Mouse (Mus musculus) hindbrain, embryonic 13.5 days (tissue): Measurements from ENCODE around the gene Spata5. TPM values are rescaled to one million over a fixed set of nuclear protein-coding genes. Genes with fewer than 3 reads are reported as not detected.
A peak's percentile ranks its signal among the peaks of the same experiment; 100 is the strongest.

Experiments
- ATAC-seq: fragments of 200-750 bp; cut with Nextera tagmentation; 2 replicates; pipeline ENCODE4 v1.8.0; 2017; ENCODE audit warnings: moderate TSS enrichment; ENCODE audit not compliant: low FRiP score
- H3K27ac ChIP-seq: fragments of 300-500 bp; sonication (generic); 2 replicates; pipeline ENCODE4 v1.5.1; 2015; ENCODE audit warnings: inconsistent platforms, mild to moderate bottlenecking, moderate library complexity
- H3K27me3 ChIP-seq: fragments of 300-500 bp; sonication (generic); 2 replicates; pipeline ENCODE4 v1.6.1; 2015; ENCODE audit warnings: mild to moderate bottlenecking, inconsistent platforms
- H3K36me3 ChIP-seq: fragments of 300-500 bp; sonication (generic); 2 replicates; pipeline ENCODE4 v1.6.1; 2015; ENCODE audit warnings: mild to moderate bottlenecking, inconsistent platforms
- H3K4me1 ChIP-seq: fragments of 300-500 bp; sonication (generic); replicated peaks from 2 replicates; pipeline ENCODE4 v1.6.1; 2015; ENCODE audit warnings: inconsistent platforms
- H3K4me2 ChIP-seq: fragments of 300-500 bp; sonication (generic); 2 replicates; pipeline ENCODE4 v1.6.1; 2015; ENCODE audit warnings: inconsistent platforms, mild to moderate bottlenecking, moderate library complexity
- H3K4me3 ChIP-seq: fragments of 300-500 bp; sonication (generic); 2 replicates; pipeline ENCODE4 v1.5.1; 2015; ENCODE audit warnings: mild to moderate bottlenecking, inconsistent platforms
- H3K9ac ChIP-seq: fragments of 300-500 bp; sonication (generic); 2 replicates; pipeline ENCODE4 v1.6.1; 2015; ENCODE audit warnings: mild to moderate bottlenecking, inconsistent platforms
- H3K9me3 ChIP-seq: fragments of 300-500 bp; sonication (generic); 2 replicates; pipeline ENCODE4 v1.6.1; 2016; ENCODE audit warnings: inconsistent platforms
- WGBS: fragments of 180-500 bp; shearing (Covaris S2); methylation state at CpG from one replicate; pipeline ENCODE4 v1.1.7; 2015; 5-methylcytosine and 5-hydroxymethylcytosine counted together
- polyA plus RNA-seq: library from polyadenylated mRNA; unstranded; fragments of >200 nt; fragmentation: Nextera tagmentation; extraction: Ambion mirVana; gene quantifications from 2 replicates; pipeline ENCODE4 v1.2.1, GENCODE M21; 2015

Spata5 gene
- polyA plus RNA-seq, result 30.6 and 38.3 TPM in 2 replicates

- Histone ChIP-seq H3K27ac (peak within 1 kb of the TSS; percentile 88), H3K9me3 (no peaks in the 10 kb centered on the region), H3K36me3 (no peaks in the 10 kb centered on the region), H3K4me2 (peak within 1 kb of the TSS; percentile 84), H3K9ac (peak within 1 kb of the TSS; percentile 85), H3K4me3 (peak within 1 kb of the TSS; percentile 77), H3K27me3 (no peaks in the 10 kb centered on the region), H3K4me1 (peaks cover 22% of the 10 kb centered on the region)
- ATAC-seq, result peak; percentile 97
- WGBS, result 0% methylated on average over 48 of the region's 50 CpGs
Observed at GRCm38 (mm10) chr3:37419458-37419991, at the start of gene Spata5. Gene Spata5 (plus strand): TSS chr3:37419896.

GRCm38 (mm10) chr3:37370407-37370806 is 49.3 kb upstream of the Spata5 start:
- Histone ChIP-seq H3K36me3 (no peaks in the 10 kb centered on the region), H3K27ac (no peak overlapping the region), H3K4me2 (no peak overlapping the region), H3K4me1 (no peaks in the 10 kb centered on the region), H3K9me3 (no peaks in the 10 kb centered on the region), H3K27me3 (no peaks in the 10 kb centered on the region), H3K9ac (no peak overlapping the region), H3K4me3 (no peak overlapping the region)
- WGBS, result 81% methylated on average over 4 of the region's 4 CpGs
- ATAC-seq, result no peak

- Histone ChIP-seq H3K4me2 (no peak overlapping the region), H3K9ac (no peak overlapping the region), H3K36me3 (no peaks in the 10 kb centered on the region), H3K4me1 (no peaks in the 10 kb centered on the region; the same call in 1 of the 2 replicates), H3K27ac (no peak overlapping the region), H3K4me3 (no peak overlapping the region), H3K9me3 (no peaks in the 10 kb centered on the region), H3K27me3 (no peaks in the 10 kb centered on the region)
- no peak for ATAC-seq
- WGBS, result 92% methylated on average over 11 of the region's 11 CpGs
Observed at GRCm38 (mm10) chr3:37373712-37374111, 46.0 kb upstream of the Spata5 start.

GRCm38 (mm10) chr3:37377926-37378325 is 41.8 kb upstream of the Spata5 start:
- Histone ChIP-seq H3K27ac (no peak overlapping the region), H3K4me3 (no peak overlapping the region), H3K4me1 (no peaks in the 10 kb centered on the region; the same call in 1 of the 2 replicates), H3K27me3 (no peaks in the 10 kb centered on the region), H3K9me3 (no peaks in the 10 kb centered on the region), H3K36me3 (no peaks in the 10 kb centered on the region), H3K4me2 (no peak overlapping the region), H3K9ac (no peak overlapping the region)
- WGBS, result 68% methylated on average over 6 of the region's 6 CpGs
- ATAC-seq, result no peak

- Histone ChIP-seq H3K36me3 (no peaks in the 10 kb centered on the region), H3K4me1 (no peaks in the 10 kb centered on the region; the same call in 1 of the 2 replicates), H3K9me3 (no peaks in the 10 kb centered on the region), H3K27me3 (no peaks in the 10 kb centered on the region), H3K4me2 (no peak overlapping the region), H3K9ac (no peak overlapping the region), H3K27ac (no peak overlapping the region), H3K4me3 (no peak overlapping the region)
- no peak for ATAC-seq
- 77% methylated on average over 6 of the region's 6 CpGs for WGBS
Observed at GRCm38 (mm10) chr3:37378412-37378811, 41.3 kb upstream of the Spata5 start.

- 87% methylated on average over 14 of the region's 14 CpGs for WGBS
- no peaks in the 10 kb centered on the region; the same call in 1 of the 2 replicates for H3K4me1 ChIP-seq
Observed at GRCm38 (mm10) chr3:37379201-37379600, 40.5 kb upstream of the Spata5 start.

DNA sequence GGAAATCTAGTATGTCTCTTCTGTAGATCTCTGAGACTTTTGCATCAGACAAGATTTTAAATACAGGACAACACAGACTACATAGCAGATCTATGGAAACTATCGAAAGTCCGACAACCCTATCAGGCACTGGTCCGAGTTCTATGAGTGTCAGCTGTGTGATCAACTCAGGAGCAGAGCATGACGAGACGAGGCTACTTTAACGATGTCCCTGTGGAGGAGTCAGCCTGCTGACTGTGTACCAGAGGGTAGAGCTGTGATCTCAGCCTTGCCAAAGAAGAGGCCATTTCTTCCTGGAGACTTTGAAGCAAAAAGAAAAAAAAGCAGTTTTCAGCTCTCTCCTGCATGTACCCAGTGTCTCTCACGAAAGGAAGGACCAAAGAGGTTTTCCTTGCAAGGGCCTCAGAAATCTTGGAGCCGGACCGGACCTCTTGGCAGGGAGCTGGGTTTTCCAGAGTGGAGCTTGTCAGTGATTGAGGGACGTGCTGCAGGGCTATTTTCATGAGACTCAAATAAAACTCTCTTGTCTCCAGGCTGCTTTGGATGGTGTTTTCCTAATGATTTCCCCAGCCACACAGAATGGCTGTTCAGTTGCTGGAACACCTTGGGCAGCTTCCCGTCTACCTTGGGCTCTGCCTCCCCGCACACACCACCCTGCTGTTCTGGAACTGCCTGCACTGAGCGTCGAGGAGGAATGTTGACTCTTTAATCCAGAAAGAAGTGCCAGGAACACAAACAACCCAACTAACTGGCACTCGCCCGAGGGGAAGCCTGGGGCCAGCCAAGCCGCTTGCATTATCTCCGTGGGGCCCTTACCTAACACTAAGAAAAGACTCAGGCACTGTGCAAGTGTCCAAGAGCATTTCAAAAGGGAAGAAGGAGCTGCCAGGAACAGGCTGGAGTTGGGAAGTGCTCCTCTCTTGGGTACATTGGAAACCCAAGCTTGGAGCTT is 39.5 kb upstream of the Spata5 start:
- H3K36me3 ChIP-seq, result no peaks in the 10 kb centered on the region
- no peaks in the 10 kb centered on the region for H3K9me3 ChIP-seq
- no peak overlapping the region for H3K4me2 ChIP-seq
- no peak overlapping the region for H3K9ac ChIP-seq
- H3K4me1 ChIP-seq, result no peaks in the 10 kb centered on the region; the same call in 1 of the 2 replicates
- no peak for ATAC-seq
- H3K27ac ChIP-seq, result no peak overlapping the region
- no peaks in the 10 kb centered on the region for H3K27me3 ChIP-seq
- 74% methylated on average over 18 of the region's 18 CpGs for WGBS
- H3K4me3 ChIP-seq, result no peak overlapping the region

More at GRCm38 (mm10) chr3:37379201-37379600, 40.5 kb upstream of the Spata5 start:
- H3K36me3 ChIP-seq, result no peaks in the 10 kb centered on the region
- no peaks in the 10 kb centered on the region for H3K27me3 ChIP-seq
- H3K27ac ChIP-seq, result no peak overlapping the region
- no peaks in the 10 kb centered on the region for H3K9me3 ChIP-seq
- no peak overlapping the region for H3K4me3 ChIP-seq
- H3K4me2 ChIP-seq, result no peak overlapping the region
- H3K9ac ChIP-seq, result no peak overlapping the region
- ATAC-seq, result no peak

DNA sequence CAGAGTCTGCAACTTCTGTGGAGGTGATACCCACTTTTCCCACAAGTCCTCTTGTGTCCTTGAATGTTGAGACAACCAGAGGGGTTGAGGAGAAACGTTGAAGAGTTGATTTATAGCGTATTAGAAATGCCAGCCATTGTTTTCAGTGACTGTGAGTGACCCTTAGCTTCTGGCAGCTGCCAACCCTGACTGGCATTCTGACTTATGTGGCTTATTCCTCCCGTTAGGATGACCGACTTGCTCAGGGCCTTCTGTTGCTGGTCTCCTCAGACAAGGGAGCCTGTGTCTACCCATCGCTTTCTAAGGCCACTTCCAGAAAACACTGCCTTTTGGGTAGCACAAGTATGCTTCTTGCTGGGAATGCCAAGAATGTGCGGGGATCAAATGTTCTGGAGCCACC is 38.2 kb upstream of the Spata5 start:
- H3K4me1 ChIP-seq, result no peaks in the 10 kb centered on the region; the same call in 1 of the 2 replicates
- no peak overlapping the region for H3K9ac ChIP-seq
- WGBS, result 72% methylated on average over 6 of the region's 6 CpGs
- H3K36me3 ChIP-seq, result no peaks in the 10 kb centered on the region
- H3K4me2 ChIP-seq, result no peak overlapping the region
- no peaks in the 10 kb centered on the region for H3K27me3 ChIP-seq
- no peak overlapping the region for H3K27ac ChIP-seq
- no peaks in the 10 kb centered on the region for H3K9me3 ChIP-seq
- ATAC-seq, result no peak
- H3K4me3 ChIP-seq, result no peak overlapping the region

GRCm38 (mm10) chr3:37383096-37383765 is 36.5 kb upstream of the Spata5 start:
- Histone ChIP-seq H3K4me2 (no peak overlapping the region), H3K36me3 (no peaks in the 10 kb centered on the region), H3K27me3 (no peaks in the 10 kb centered on the region), H3K9me3 (no peaks in the 10 kb centered on the region), H3K4me1 (no peaks in the 10 kb centered on the region), H3K4me3 (no peak overlapping the region), H3K27ac (no peak overlapping the region), H3K9ac (no peak overlapping the region)
- ATAC-seq, result no peak
- 89% methylated on average over 6 of the region's 6 CpGs for WGBS

GRCm38 (mm10) chr3:37387310-37387709 is 32.4 kb upstream of the Spata5 start:
- Histone ChIP-seq H3K4me1 (no peaks in the 10 kb centered on the region), H3K36me3 (no peaks in the 10 kb centered on the region), H3K27me3 (no peaks in the 10 kb centered on the region), H3K9ac (no peak overlapping the region), H3K27ac (no peak overlapping the region), H3K4me3 (no peak overlapping the region), H3K9me3 (0 out of 2 replicates have a peak, but pooled peaks cover 4% of the 10 kb centered on the region), H3K4me2 (no peak overlapping the region)
- 89% methylated on average over 6 of the region's 6 CpGs for WGBS
- ATAC-seq, result no peak

DNA sequence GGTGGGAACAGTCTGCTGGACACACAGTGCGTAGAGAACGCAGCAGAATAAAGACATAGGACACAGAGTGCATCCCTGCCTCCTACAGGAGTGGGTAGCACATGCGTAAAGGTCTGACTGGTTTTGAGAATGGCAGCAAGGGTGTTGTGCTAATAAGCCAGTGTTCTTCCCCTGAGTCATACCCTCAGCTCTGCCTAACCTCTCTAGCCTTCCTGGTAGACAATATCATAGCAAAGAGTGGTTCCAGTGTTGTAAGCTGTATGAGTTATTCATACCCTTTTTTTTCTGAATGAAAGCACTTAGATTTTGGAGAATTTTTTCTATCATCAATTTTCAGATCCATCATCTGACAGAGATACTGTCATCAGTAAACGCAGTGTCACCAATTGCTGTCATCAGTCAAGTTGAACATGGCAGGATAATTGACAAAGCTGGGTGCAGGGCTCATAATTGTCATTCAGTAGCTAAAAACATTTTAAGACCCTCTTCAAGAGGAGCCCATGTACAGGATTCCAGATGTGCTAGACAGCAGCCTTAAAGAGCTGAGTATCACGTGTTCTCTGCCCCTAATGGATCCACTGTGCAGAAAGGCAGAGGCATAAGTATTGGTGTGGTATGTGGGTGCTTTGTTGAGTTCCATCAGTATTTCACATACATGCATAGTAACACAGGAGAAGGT is 22.6 kb upstream of the Spata5 start:
- no peak overlapping the region for H3K27ac ChIP-seq
- no peaks in the 10 kb centered on the region for H3K9me3 ChIP-seq
- H3K36me3 ChIP-seq, result no peaks in the 10 kb centered on the region
- ATAC-seq, result no peak
- H3K4me3 ChIP-seq, result no peak overlapping the region
- H3K27me3 ChIP-seq, result no peaks in the 10 kb centered on the region
- no peaks in the 10 kb centered on the region for H3K4me1 ChIP-seq
- no peak overlapping the region for H3K9ac ChIP-seq
- no peak overlapping the region for H3K4me2 ChIP-seq
- WGBS, result 89% methylated on average over 5 of the region's 5 CpGs

- Histone ChIP-seq H3K4me2 (no peak overlapping the region), H3K36me3 (no peaks in the 10 kb centered on the region), H3K9me3 (no peaks in the 10 kb centered on the region), H3K9ac (no peak overlapping the region), H3K4me1 (no peaks in the 10 kb centered on the region), H3K27ac (no peak overlapping the region), H3K27me3 (no peaks in the 10 kb centered on the region), H3K4me3 (no peak overlapping the region)
- 82% methylated on average over 3 of the region's 3 CpGs for WGBS
- no peak for ATAC-seq
Observed at GRCm38 (mm10) chr3:37397646-37398045, 22.1 kb upstream of the Spata5 start.
